Mouse (Mus musculus) forebrain, embryonic 12.5 days (tissue): ENCODE measurements around the gene Larp4. TPM values are rescaled to one million over a fixed set of nuclear protein-coding genes. Genes with fewer than 3 reads are reported as not detected.
A peak's percentile ranks its signal among the peaks of the same experiment; 100 is the strongest.
"Not testable (repeated sequence)": the region's sequence is repeated elsewhere in the genome, so short reads cannot be mapped to it uniquely, and the experiment has no call there.

Experiments
- ATAC-seq: fragments of 200-750 bp; cut with Nextera tagmentation; 2 replicates; pipeline ENCODE4 v1.8.0; 2017; ENCODE audit warnings: moderate TSS enrichment; ENCODE audit not compliant: low FRiP score
- H3K27ac ChIP-seq: fragments of 300-500 bp; sonication (generic); 2 replicates; pipeline ENCODE4 v1.5.1; 2016; ENCODE audit warnings: mild to moderate bottlenecking
- H3K27me3 ChIP-seq: fragments of 300-500 bp; sonication (generic); 2 replicates; pipeline ENCODE4 v1.6.1; 2016; ENCODE audit warnings: mild to moderate bottlenecking
- H3K36me3 ChIP-seq: fragments of 300-500 bp; sonication (generic); replicated peaks from 2 replicates; pipeline ENCODE4 v1.6.1; 2016; ENCODE audit warnings: mild to moderate bottlenecking
- H3K4me1 ChIP-seq: fragments of 300-500 bp; sonication (generic); 2 replicates; pipeline ENCODE4 v1.6.1; 2016
- H3K4me2 ChIP-seq: fragments of 300-500 bp; sonication (generic); 2 replicates; pipeline ENCODE4 v1.6.1; 2016; ENCODE audit warnings: mild to moderate bottlenecking, moderate library complexity
- H3K4me3 ChIP-seq: fragments of 300-500 bp; sonication (generic); replicated peaks from 2 replicates; pipeline ENCODE4 v1.5.1; 2016; ENCODE audit warnings: mild to moderate bottlenecking
- H3K9ac ChIP-seq: fragments of 300-500 bp; sonication (generic); 2 replicates; pipeline ENCODE4 v1.6.1; 2016; ENCODE audit warnings: mild to moderate bottlenecking
- H3K9me3 ChIP-seq: fragments of 300-500 bp; sonication (generic); 2 replicates; pipeline ENCODE4 v1.6.1; 2016
- WGBS: fragments of 180-500 bp; shearing (Covaris S2); methylation state at CpG from one replicate; pipeline ENCODE4 v1.1.7; 2016; 5-methylcytosine and 5-hydroxymethylcytosine counted together
- polyA plus RNA-seq: library from polyadenylated mRNA; unstranded; fragments of >200 nt; fragmentation: Nextera tagmentation; extraction: Ambion mirVana; gene quantifications from 2 replicates; pipeline ENCODE4 v1.2.1, GENCODE M21; 2016

The Larp4 gene
- 41.5 and 43.8 TPM in 2 replicates for polyA plus RNA-seq

GRCm38 (mm10) chr15:99969765-99970164 is at the start of gene Larp4:
Gene Larp4 (plus strand): TSS chr15:99970065.
- H3K27me3 ChIP-seq, H3K9ac ChIP-seq, H3K9me3 ChIP-seq, H3K4me1 ChIP-seq, H3K4me3 ChIP-seq, ATAC-seq, H3K27ac ChIP-seq, H3K4me2 ChIP-seq, H3K36me3 ChIP-seq: not testable (repeated sequence)
- 91% methylated on average over 6 of the region's 6 CpGs for WGBS

GRCm38 (mm10) chr15:99931231-99931630 is 38.6 kb upstream of the Larp4 start:
- no peak for ATAC-seq
- Histone ChIP-seq H3K4me1 (no peaks in the 10 kb centered on the region), H3K4me3 (no peak overlapping the region), H3K27ac (no peak overlapping the region), H3K4me2 (no peak overlapping the region), H3K27me3 (no peaks in the 10 kb centered on the region), H3K9ac (no peak overlapping the region), H3K36me3 (no peaks in the 10 kb centered on the region), H3K9me3 (no peaks in the 10 kb centered on the region)
- 81% methylated on average over 8 of the region's 8 CpGs for WGBS

GRCm38 (mm10) chr15:99934501-99934900 is 35.4 kb upstream of the Larp4 start:
- no peak overlapping the region for H3K9ac ChIP-seq
- no peak overlapping the region for H3K27ac ChIP-seq
- no peaks in the 10 kb centered on the region for H3K27me3 ChIP-seq
- WGBS: 33% methylated on average over 1 of the region's 1 CpGs
- H3K9me3 ChIP-seq: no peaks in the 10 kb centered on the region
- H3K36me3 ChIP-seq: no peaks in the 10 kb centered on the region
- ATAC-seq: no peak
- H3K4me3 ChIP-seq: no peak overlapping the region
- H3K4me1 ChIP-seq: no peaks in the 10 kb centered on the region
- H3K4me2 ChIP-seq: no peak overlapping the region

GRCm38 (mm10) chr15:99936659-99937058 is 33.2 kb upstream of the Larp4 start:
- no peak for ATAC-seq
- no peaks in the 10 kb centered on the region for H3K27me3 ChIP-seq
- H3K36me3 ChIP-seq: no peaks in the 10 kb centered on the region
- H3K4me2 ChIP-seq: no peak overlapping the region
- H3K27ac ChIP-seq: no peak overlapping the region
- H3K4me1 ChIP-seq: peaks cover 12% of the 10 kb centered on the region; the same call in 1 of the 2 replicates
- H3K9me3 ChIP-seq: no peaks in the 10 kb centered on the region
- no peak overlapping the region for H3K9ac ChIP-seq
- no peak overlapping the region for H3K4me3 ChIP-seq
- 83% methylated on average over 3 of the region's 3 CpGs for WGBS

GRCm38 (mm10) chr15:99937841-99938240 is 32.0 kb upstream of the Larp4 start:
- Histone ChIP-seq H3K4me2 (no peak overlapping the region), H3K36me3 (no peaks in the 10 kb centered on the region), H3K4me3 (no peak overlapping the region), H3K9me3 (no peaks in the 10 kb centered on the region), H3K27me3 (no peaks in the 10 kb centered on the region), H3K9ac (no peak overlapping the region), H3K4me1 (peaks cover 12% of the 10 kb centered on the region; the same call in 1 of the 2 replicates), H3K27ac (no peak overlapping the region)
- ATAC-seq: no peak
- 84% methylated on average over 8 of the region's 8 CpGs for WGBS

GRCm38 (mm10) chr15:99940426-99940825 is 29.4 kb upstream of the Larp4 start:
- H3K4me1 ChIP-seq: peaks cover 12% of the 10 kb centered on the region; the same call in 1 of the 2 replicates
- H3K27me3 ChIP-seq: no peaks in the 10 kb centered on the region
- ATAC-seq: no peak
- H3K4me3 ChIP-seq: no peak overlapping the region
- H3K36me3 ChIP-seq: no peaks in the 10 kb centered on the region
- WGBS: 28% methylated on average over 2 of the region's 2 CpGs
- H3K9ac ChIP-seq: no peak overlapping the region
- no peak overlapping the region for H3K4me2 ChIP-seq
- no peak overlapping the region for H3K27ac ChIP-seq
- H3K9me3 ChIP-seq: 0 out of 2 replicates have a peak, but pooled peaks cover 8% of the 10 kb centered on the region

- WGBS: 62% methylated on average over 4 of the region's 4 CpGs
- ATAC-seq: no peak
- Histone ChIP-seq H3K27me3 (no peaks in the 10 kb centered on the region), H3K36me3 (no peaks in the 10 kb centered on the region), H3K9ac (no peak overlapping the region), H3K4me3 (no peak overlapping the region), H3K27ac (no peak overlapping the region), H3K4me2 (no peak overlapping the region), H3K9me3 (0 out of 2 replicates have a peak, but pooled peaks cover 8% of the 10 kb centered on the region), H3K4me1 (peaks cover 12% of the 10 kb centered on the region; the same call in 1 of the 2 replicates)
Measured at GRCm38 (mm10) chr15:99940970-99941630, 28.8 kb upstream of the Larp4 start.

- no peaks in the 10 kb centered on the region for H3K4me1 ChIP-seq
- H3K9me3 ChIP-seq: no peaks in the 10 kb centered on the region
- no peak overlapping the region for H3K4me2 ChIP-seq
- no peak overlapping the region for H3K4me3 ChIP-seq
- H3K27me3 ChIP-seq: no peaks in the 10 kb centered on the region
- no peak for ATAC-seq
- no peaks in the 10 kb centered on the region for H3K36me3 ChIP-seq
- H3K9ac ChIP-seq: no peak overlapping the region
- no peak overlapping the region for H3K27ac ChIP-seq
- 81% methylated on average over 4 of the region's 4 CpGs for WGBS
Measured at GRCm38 (mm10) chr15:99955324-99955723, 14.5 kb upstream of the Larp4 start.

- no peak overlapping the region for H3K4me3 ChIP-seq
- no peaks in the 10 kb centered on the region for H3K36me3 ChIP-seq
- H3K9ac ChIP-seq: no peak overlapping the region
- ATAC-seq: no peak
- no peak overlapping the region for H3K4me2 ChIP-seq
- H3K9me3 ChIP-seq: no peaks in the 10 kb centered on the region
- no peaks in the 10 kb centered on the region for H3K4me1 ChIP-seq
- 86% methylated on average over 8 of the region's 8 CpGs for WGBS
- H3K27ac ChIP-seq: no peak overlapping the region
- no peaks in the 10 kb centered on the region for H3K27me3 ChIP-seq
Measured at GRCm38 (mm10) chr15:99965103-99965775, 4.6 kb upstream of the Larp4 start.

GRCm38 (mm10) chr15:99966961-99967360 is 2.9 kb upstream of the Larp4 start, which contains the start of gene Fam186a:
Gene Fam186a (minus strand): TSS chr15:99967061.
- no peaks in the 10 kb centered on the region for H3K36me3 ChIP-seq
- H3K9me3 ChIP-seq: no peaks in the 10 kb centered on the region
- H3K27me3 ChIP-seq: no peaks in the 10 kb centered on the region
- 80% methylated on average over 4 of the region's 4 CpGs for whole genome bisulfite sequencing
- H3K9ac ChIP-seq: no peak within 1 kb of the TSS
- ATAC-seq: no peak
- H3K27ac ChIP-seq: no peak within 1 kb of the TSS
- no peaks in the 10 kb centered on the region; the same call in 1 of the 2 replicates for H3K4me1 ChIP-seq
- H3K4me2 ChIP-seq: no peak within 1 kb of the TSS
- H3K4me3 ChIP-seq: no peak within 1 kb of the TSS

GRCm38 (mm10) chr15:99970606-99971005 is 741 bp downstream of the Larp4 start:
- Histone ChIP-seq H3K27me3 (no peaks in the 10 kb centered on the region), H3K27ac (no peak overlapping the region), H3K9me3 (no peaks in the 10 kb centered on the region), H3K36me3 (no peaks in the 10 kb centered on the region), H3K4me2 (no peak overlapping the region), H3K9ac (no peak overlapping the region), H3K4me3 (no peak overlapping the region), H3K4me1 (peaks cover 4% of the 10 kb centered on the region)
- WGBS: 92% methylated on average over 1 of the region's 1 CpGs
- no peak for ATAC-seq

GRCm38 (mm10) chr15:99972361-99972988 is 2.6 kb downstream of the Larp4 start:
- under 1% methylated on average over 48 of the region's 50 CpGs for WGBS
- Histone ChIP-seq H3K4me2 (peak overlapping the region; percentile 66), H3K27ac (peak overlapping the region; percentile 97), H3K9me3 (no peaks in the 10 kb centered on the region), H3K9ac (peak overlapping the region; percentile 81), H3K27me3 (no peaks in the 10 kb centered on the region), H3K4me1 (peaks cover 4% of the 10 kb centered on the region), H3K4me3 (peak overlapping the region; percentile 94), H3K36me3 (no peaks in the 10 kb centered on the region)
- peak; percentile 98 for ATAC-seq
